Mouse (Mus musculus): ENCODE measurements around the gene Tnrc6c.

Tnrc6c gene

GRCm38 (mm10) chr11:117653491-117654351, at the start of gene Tnrc6c:
Gene Tnrc6c (plus strand): TSS chr11:117654289.
- CTCF ChIA-PET: no interaction called here

DNA sequence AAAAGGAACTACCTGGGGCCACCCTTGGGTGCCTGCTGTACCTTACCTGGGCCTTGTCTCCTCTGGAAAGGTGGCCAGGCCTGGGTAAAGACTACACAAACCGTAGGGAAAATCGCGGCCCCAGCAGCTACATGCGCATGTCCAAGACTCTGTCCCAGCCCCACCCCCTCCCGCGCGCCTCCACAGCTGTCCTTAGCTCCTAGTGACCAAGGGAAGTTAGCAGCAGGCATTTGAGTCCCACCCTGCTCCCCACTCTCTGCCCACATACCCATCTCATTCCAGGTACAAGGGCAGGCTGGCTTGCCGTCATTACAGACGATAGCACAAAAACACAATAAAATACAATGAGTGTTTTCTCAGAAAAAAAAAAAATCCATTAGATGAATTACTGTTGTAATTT, 48.0 kb upstream of the Tnrc6c start:
- CTCF ChIA-PET: interaction anchor here (0.6 kb wide), 1 partner anchor 245 kb away, joined by 4 read pairs; no protein-coding TSS in a partner anchor

- CTCF ChIA-PET: interaction anchor here (0.7 kb wide), 1 partner anchor 80 kb away, joined by 6 read pairs; no protein-coding TSS in a partner anchor
Measured at GRCm38 (mm10) chr11:117606605-117607203, 47.4 kb upstream of the Tnrc6c start.

DNA sequence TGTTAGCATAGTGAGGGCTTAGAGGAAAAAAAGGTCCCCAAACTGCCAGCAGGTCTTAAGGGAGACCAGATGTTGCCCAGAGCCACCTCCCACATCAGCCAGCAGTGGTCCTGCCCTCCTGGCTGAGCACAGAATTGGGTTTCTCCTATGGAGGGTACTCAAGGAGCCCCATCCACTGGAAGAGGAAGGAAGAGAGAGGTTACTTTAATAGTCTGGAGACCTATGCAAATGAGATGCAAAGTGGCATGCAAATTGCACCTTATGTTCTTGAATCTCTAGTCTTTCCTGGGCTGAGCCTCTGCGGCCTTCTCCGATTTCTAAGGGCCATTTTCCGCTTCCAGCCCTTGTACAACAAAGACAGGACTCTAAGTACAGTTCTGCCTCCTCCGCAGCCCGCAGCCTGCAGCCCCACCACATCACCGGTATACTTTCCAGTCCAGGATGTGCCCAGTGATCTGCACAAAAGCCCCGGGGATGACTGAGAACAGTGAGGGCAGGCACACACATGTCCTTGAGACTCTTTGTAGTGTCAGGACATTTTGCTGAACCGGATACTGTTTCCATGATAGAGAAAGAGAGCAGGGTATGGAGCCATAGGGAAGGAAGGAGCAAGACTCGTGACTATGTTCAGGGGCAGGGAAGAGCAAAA, 45.8 kb upstream of the Tnrc6c start:
- CTCF ChIA-PET: no interaction called here

DNA sequence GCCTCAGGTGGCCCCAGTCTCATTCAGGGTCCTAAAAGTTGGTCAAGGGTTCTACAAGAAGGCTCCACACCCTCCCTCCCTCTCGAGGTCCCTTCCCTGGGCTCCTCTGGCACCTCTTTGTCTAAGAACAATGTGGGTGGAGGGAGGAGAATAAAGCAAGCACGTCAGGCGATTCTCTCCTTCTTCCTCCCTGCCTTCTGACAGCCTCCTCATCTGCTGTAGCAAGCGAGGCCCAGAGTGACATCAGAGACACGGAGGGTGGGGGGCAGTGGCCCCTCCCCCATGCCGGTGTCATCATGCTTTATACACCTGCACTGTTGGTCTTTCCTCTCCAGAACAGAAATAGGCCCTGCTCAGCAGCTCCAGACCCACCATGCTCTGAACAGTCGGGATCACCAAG, 45.1 kb upstream of the Tnrc6c start:
- CTCF ChIA-PET: no interaction called here

GRCm38 (mm10) chr11:117610589-117610988, 43.5 kb upstream of the Tnrc6c start:
- CTCF ChIA-PET: interaction anchor here (1.4 kb wide), 1 partner anchor 12 kb away, joined by 7 read pairs; no protein-coding TSS in a partner anchor

DNA sequence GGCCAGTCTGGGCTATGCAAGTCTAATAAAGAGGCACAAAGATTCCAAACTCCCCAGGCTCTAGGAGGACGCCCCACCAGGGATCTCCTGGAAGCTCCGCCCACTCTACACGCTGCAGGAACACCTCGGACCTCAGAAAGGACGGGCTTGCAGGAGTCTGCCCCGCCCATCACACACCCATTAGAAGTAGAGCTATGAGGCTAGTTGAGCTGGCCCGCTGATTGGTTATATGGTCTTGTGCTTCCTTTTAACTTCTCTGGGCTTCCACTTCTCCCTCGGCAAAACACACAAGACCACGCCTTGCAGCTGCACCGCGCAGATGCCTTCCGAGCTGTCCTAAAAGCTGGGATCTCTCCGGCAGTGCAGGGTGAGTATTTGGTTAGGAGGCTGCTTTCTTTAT, 43.0 kb upstream of the Tnrc6c start:
- CTCF ChIA-PET: interaction anchor here (0.7 to 1.4 kb wide), 2 partner anchors 13 to 434 kb away, joined by 7 to 16 read pairs; no protein-coding TSS in a partner anchor

GRCm38 (mm10) chr11:117611860-117612259, 42.2 kb upstream of the Tnrc6c start:
- CTCF ChIA-PET: interaction anchor here (0.6 kb wide), 1 partner anchor 729 kb away, joined by 3 read pairs; no protein-coding TSS in a partner anchor

GRCm38 (mm10) chr11:117612885-117613284, 41.2 kb upstream of the Tnrc6c start:
- CTCF ChIA-PET: no interaction called here

DNA sequence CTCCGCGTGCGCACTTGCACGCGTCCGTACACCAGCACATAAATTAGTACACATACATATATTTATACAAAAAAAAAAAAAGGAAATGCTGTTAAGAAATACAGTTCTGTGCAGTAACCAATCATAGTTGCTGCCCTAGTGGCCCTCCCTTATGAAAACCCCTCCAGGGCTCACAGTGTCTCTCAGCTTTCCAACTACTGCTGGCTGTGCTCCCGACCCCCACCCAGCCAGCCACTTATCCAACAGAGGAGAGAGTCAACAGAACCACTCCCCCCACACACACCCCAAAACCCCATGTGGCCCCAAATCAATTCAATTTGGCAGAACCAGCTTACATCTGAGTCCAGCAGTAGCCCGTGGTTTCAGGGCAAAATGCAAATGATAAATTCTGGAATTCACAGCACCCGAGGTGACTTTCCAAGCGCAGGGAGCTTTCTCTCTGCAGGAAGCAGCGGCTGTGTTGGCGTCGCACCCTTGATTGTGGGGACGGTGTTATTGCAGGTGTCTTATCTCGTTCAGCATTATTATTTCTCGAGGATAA, 36.7 kb upstream of the Tnrc6c start:
- CTCF ChIA-PET: no interaction called here

DNA sequence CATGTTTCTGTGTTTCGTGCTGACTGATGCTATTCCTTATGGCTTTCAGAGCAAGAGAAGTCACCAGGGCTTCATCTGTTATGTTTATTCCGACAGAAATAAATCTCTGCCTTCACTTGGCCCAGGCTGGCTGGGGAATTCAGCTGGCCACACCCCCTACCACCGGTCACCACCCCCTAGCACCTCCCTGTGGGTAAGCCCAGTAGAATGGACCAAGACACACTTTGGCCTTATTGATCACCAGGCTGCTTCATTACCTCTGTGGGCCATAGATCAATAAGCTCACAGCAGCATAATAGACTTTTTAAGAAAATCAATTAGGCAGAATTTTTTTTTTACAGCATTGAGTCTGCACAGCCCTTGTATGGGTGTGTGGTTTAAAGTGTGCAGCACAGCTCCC, 35.9 kb upstream of the Tnrc6c start:
- CTCF ChIA-PET: no interaction called here

DNA sequence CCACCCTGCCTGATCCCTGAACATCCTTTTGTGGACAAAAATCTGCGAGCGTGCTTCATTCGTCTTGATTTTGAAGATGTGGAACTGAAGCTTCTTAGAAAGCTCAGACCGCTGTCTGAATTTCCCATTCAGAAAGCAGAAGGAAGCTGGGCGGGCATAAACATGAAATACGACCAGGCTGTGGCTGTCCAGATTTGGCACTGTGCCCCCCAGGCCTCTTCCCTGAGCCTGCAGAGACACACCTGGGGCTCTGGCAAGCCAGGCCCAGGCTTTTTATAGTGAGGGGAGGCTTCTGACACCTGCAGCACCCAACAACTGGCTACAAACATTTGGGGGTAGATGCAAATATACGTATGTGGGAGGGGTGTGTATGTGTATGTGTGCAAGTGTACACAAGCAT, 35.3 kb upstream of the Tnrc6c start:
- CTCF ChIA-PET: no interaction called here

GRCm38 (mm10) chr11:117619581-117619980, 34.5 kb upstream of the Tnrc6c start:
- CTCF ChIA-PET: no interaction called here

GRCm38 (mm10) chr11:117625196-117625595, 28.9 kb upstream of the Tnrc6c start:
- CTCF ChIA-PET: interaction anchor here (0.7 kb wide), 1 partner anchor 450 kb away, joined by 4 read pairs; no protein-coding TSS in a partner anchor

GRCm38 (mm10) chr11:117626557-117626956, 27.5 kb upstream of the Tnrc6c start:
- CTCF ChIA-PET: no interaction called here

GRCm38 (mm10) chr11:117627060-117627562, 27.0 kb upstream of the Tnrc6c start:
- CTCF ChIA-PET: no interaction called here

DNA sequence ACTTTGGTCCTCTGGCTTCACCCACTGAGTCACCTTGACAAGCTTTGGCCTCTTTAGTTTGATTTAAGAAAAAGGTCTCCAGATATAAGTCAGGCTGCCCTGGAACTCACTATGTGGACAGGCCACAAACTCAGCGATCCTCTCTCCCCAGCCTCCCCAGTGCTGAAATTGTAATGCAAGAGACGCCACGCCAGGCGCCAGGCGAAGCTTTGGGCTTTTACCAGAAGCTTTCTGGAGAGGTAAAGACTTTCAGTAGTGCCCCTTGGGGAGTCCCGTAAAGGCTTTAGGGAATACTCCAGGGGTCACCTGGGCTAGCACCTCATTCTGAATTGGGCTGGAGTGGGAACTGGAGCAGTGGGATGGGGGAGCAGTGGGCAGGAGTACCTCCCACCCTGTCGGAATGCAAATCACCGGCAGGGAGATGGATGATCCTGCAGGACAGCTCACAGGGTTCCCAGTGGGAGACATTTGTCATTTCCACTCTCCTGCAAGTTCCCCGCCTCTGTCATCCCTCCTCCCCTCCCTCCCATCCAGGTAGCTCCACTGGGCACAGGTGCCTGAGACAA, 26.3 kb upstream of the Tnrc6c start:
- CTCF ChIA-PET: interaction anchor here (0.7 kb wide), 1 partner anchor 52 kb away, joined by 4 read pairs; no protein-coding TSS in a partner anchor

- CTCF ChIA-PET: no interaction called here
Measured at GRCm38 (mm10) chr11:117628312-117628779, 25.7 kb upstream of the Tnrc6c start.

DNA sequence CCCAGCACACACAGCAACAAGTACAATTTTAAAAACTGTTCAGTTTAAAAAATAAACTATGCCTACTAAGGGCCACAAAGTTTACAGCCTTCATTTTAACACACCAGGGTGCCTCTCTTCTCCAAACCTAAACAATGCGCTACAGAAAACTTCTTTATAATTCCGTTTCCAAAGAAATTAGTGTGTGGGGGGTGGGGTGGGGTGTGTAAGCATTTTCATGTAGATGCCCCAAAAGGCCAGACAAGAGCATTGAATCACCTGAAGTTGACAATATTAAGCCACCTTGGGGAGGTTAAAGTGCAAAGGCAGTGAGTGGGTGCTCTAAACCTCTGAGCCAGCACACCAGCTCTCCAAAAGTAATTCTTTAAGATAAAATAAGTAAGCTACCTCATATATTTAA, 24.2 kb upstream of the Tnrc6c start:
- CTCF ChIA-PET: no interaction called here

DNA sequence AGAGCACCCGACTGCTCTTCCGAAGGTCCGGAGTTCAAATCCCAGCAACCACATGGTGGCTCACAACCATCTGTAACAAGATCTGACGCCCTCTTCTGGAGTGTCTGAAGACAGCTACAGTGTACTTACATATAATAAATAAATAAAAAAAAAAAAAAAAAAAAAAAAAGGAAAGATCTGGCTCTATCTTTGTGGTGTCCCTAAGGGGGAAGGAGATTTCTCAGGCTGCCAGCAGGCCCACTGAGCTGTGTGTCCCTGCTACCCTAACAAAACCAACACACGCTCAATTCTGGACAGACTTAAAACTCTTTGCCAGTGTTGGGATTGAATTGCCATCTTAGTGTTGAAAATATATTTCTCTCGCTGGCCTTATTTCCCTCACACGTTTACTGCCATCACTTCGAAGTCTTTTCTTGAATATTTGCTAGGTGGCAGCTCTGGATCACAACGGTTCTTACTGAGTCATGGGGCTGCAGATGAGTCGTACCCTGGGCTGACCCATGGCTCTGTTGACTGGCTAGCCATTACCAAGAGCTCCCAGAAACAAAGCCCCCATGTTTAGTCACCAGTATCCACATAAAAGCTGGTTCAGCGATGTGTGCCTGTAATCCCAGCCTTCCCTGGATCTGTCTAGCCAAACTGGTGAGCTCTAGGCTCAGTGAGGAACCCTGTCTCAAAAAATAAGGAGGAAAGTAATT, 23.1 kb upstream of the Tnrc6c start:
- CTCF ChIA-PET: no interaction called here

GRCm38 (mm10) chr11:117633310-117633709, 20.8 kb upstream of the Tnrc6c start:
- CTCF ChIA-PET: no interaction called here

Data from spleen, embryonic (tissue).